Mouse (Mus musculus) thymus, adult 2 months (tissue): ENCODE data around the gene Sdc3.

Experiments
- CTCF ChIP-seq: fragments of 200-500 bp; IDR thresholded peaks from 2 replicates; pipeline ENCODE4 v1.5.1; 2012; ENCODE audit warnings: mild to moderate bottlenecking, control low read depth, low read length, moderate library complexity, borderline replicate concordance; ENCODE audit not compliant: control insufficient read depth, poor library complexity, insufficient read depth; ENCODE audit errors: extremely low read depth
- POLR2A ChIP-seq: fragments of 200-500 bp; IDR thresholded peaks from 2 replicates; pipeline ENCODE4 v1.6.1; 2012; ENCODE audit warnings: mild to moderate bottlenecking, low read length, control low read depth, moderate library complexity; ENCODE audit not compliant: control insufficient read depth, poor library complexity, insufficient read depth; ENCODE audit errors: extremely low read depth

- TF ChIP-seq CTCF: peak; percentile 25; the same call in 1 of the 2 replicates
- TF ChIP-seq POLR2A: no peak
These were observed 81.1 kb downstream of the Sdc3 start for GRCm38 (mm10) chr4:130873440-130873839.
